Mouse (Mus musculus): ENCODE data around the gene Dgkz.

GRCm38 (mm10) chr2:91921790-91922570 lies 53.7 kb downstream of the Dgkz start:
- no peak for TF ChIP-seq POLR2A (IDR thresholded peaks at IDR 0.05; ENCODE audit: borderline replicate concordance, extremely low read depth, low read depth, low read length)
- no peak for TF ChIP-seq CTCF (IDR thresholded peaks at IDR 0.05; ENCODE audit: insufficient read depth, low read length)
